Mouse (Mus musculus): Measurements from ENCODE around the gene Gmpr2. TPM values are rescaled to one million over a fixed set of nuclear protein-coding genes. Genes with fewer than 3 reads are reported as not detected.

The Gmpr2 gene
- polyA plus RNA-seq, 1 experiment from 2014 or later = 35.9 TPM

DNA sequence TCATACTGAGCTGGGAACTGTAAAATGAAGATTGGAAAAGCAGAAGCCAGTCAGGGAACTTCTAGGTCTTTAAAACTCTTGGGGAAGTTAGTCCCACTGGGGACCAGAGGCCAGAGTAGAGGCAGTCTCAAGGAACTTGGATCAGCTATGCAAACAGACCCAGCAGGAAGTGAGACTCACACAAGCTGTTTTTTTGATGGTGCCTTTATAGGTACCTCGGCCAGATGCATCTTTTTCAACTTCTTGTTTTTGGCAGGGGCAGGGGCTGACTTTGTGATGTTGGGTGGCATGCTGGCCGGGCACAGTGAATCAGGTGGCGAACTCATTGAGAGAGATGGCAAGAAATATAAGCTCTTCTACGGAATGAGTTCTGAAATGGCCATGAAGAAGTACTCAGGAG lies 5.9 kb downstream of the Gmpr2 start:
- ChIA-PET POLR2A (no interaction called here), CTCF (no interaction called here)
- no peak for DNase-seq (ENCODE audit: low read depth, low spot score)
- no peak for TF ChIP-seq CTCF (IDR thresholded peaks at IDR 0.05)
- H3K27me3 ChIP-seq = no peaks in the 10 kb centered on the region
- in situ Hi-C loops (cut with MboI; ENCODE audit: low pct_unique_long_range_greater_than_20kb) = no loop called here
- no peak for ATAC-seq

DNA sequence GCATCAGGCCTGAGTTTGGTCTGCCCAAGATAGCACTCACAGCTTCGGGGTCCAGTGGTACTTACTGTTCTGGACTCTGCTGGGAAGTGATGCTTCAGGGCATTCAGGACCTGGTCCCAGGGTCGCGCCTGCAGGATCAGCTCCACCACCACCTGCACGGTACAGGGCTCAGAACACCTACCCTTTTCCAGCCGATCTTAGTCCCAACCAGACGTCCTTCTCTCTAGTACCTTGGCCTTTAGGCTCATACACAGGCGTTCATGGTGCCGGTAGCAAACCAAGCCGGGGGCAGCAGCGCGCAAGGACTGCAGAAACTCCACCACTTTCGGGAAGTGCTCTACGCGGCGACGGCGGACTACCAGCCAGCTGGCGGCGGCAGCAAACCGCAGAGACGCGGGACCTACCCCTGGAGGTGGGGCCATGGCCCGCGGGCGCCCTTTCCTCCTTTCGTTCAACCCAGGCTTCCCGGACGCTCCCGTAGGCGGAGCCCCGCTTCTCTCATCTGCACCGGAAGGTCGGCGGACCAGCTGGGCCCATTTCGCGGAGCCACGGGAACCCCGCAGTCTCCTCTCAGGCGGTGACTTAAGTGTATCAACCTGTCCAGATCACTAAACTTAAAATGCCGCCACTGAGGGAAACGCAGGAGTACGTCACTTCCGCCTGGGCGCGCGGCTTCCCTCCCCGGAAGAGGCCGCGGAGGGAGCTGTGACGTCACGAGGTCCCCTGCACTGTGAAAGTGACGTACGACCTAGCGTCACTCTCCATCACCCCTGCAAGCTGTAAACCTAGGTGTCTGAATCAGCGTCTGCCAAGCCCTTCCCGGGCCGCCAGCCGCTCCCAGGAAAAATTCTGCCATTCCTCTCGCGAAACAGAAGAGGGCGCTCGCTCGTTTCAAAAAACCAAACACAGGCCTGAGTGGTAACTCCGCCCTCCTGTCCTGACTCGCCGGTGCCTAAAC lies 9.7 kb downstream of the Gmpr2 start, which contains the start of gene Tinf2:
TSS of gene Tinf2 (minus strand) at position 661 of the 958 bp plus-strand sequence.
- ChIA-PET CTCF (interaction anchor here (0.7 to 8.9 kb wide), 14 partner anchors 9 to 74 kb away, joined by 3 to 80 read pairs (median 4); partner anchors contain the start of genes Dhrs1, Nedd8 and Nop9), POLR2A (interaction anchor here (0.8 to 2.4 kb wide), 3 partner anchors 9 to 64 kb away, joined by 3 to 14 read pairs (median 6); partner anchors contain the start of genes Dhrs1 and Nop9)
- no peak for TF ChIP-seq CTCF (IDR thresholded peaks at IDR 0.05)
- DNase-seq (ENCODE audit: low read depth, low spot score) (peak; percentile 95), ATAC-seq (peak; percentile 84)
- H3K27me3 ChIP-seq = no peaks in the 10 kb centered on the region
- in situ Hi-C loops (cut with MboI; ENCODE audit: low pct_unique_long_range_greater_than_20kb) = loop anchor here (5.0 kb wide), 1 partner anchor 61 kb away; no protein-coding TSS in a partner anchor

DNA sequence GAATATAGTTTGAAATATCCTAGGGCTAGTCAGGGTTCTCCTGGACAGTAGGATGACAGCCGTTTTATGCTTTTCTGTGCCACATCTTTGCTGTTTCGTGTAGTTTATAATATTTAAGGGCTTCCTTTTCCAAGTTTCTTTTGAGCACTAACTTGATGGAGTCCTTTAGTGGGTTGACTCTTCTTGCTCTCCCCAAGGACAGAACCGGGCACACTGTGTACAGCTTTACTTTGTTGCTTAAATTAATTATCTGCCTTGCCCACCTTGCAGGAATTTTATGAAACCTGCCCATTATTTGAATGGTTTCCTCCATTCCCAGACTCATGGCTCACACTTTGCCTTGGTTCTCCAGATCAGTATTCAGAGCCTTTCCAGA lies 10.4 kb downstream of the Gmpr2 start:
- ChIA-PET POLR2A (interaction anchor here (0.8 to 2.4 kb wide), 2 partner anchors 9 to 63 kb away, joined by 3 to 14 read pairs; partner anchors contain the start of genes Dhrs1 and Nop9), CTCF (interaction anchor here (0.7 to 8.9 kb wide), 16 partner anchors 10 to 74 kb away, joined by 3 to 80 read pairs (median 4); partner anchors contain the start of genes Dhrs1, Nedd8 and Nop9)
- TF ChIP-seq CTCF (IDR thresholded peaks at IDR 0.05) = no peak
- H3K27me3 ChIP-seq = no peaks in the 10 kb centered on the region
- no peak for ATAC-seq
- no peak for DNase-seq (ENCODE audit: low read depth, low spot score)
- in situ Hi-C loops (cut with MboI; ENCODE audit: low pct_unique_long_range_greater_than_20kb) = loop anchor here (5.0 kb wide), 1 partner anchor 60 kb away; no protein-coding TSS in a partner anchor

DNA sequence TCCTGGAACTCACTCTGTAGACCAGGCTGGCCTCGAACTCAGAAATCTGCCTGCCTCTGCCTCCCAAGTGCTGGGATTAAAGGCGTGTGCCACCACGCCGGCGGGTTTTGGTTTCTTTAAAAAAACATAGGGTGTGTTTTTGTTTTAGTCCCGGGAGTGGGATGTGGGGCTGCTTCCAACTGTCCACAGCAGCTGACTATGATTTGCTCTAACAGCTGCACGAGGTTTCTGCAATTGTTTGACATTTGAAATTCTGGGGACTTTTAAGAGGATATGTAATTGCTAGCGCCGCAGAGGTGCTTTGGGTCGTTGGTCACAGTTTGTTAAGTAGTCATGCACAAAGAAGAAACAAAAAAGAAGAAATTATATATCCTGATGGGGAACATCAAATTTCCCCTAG lies 17.7 kb downstream of the Gmpr2 start:
- TF ChIP-seq CTCF (IDR thresholded peaks at IDR 0.05) = no peak
- no peaks in the 10 kb centered on the region for H3K27me3 ChIP-seq
- CTCF ChIA-PET = interaction anchor here (0.7 kb wide), 1 partner anchor 33 kb away, joined by 3 read pairs; the partner anchor contains the start of gene Rabggta
- POLR2A ChIA-PET = no interaction called here
- no peak for DNase-seq (ENCODE audit: low read depth, low spot score)
- in situ Hi-C loops (cut with MboI; ENCODE audit: low pct_unique_long_range_greater_than_20kb) = no loop called here
- ATAC-seq = no peak

DNA sequence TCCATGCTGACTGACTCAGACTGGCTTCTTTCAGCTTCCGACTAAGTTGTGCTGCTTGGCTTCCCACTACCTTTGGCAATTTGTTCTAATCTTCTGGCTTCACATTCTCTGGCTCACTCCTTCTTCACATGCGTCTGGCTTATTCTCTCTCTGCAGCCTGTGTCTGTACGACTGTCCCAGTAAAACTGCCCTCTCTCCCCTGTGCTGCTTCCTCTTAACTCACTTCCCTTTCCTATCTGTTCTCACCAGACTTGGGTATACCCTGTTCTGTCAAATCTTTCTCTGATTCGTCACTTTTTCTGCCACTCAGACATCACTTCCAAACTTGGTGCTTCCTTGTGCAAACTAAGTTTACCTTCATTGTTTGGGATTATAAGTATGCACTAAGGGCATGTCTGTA lies 25.5 kb downstream of the Gmpr2 start:
- in situ Hi-C loops (cut with MboI; ENCODE audit: low pct_unique_long_range_greater_than_20kb) = no loop called here
- ATAC-seq = no peak
- ChIA-PET POLR2A (no interaction called here), CTCF (interaction anchor here (1.1 to 1.4 kb wide), 2 partner anchors 11 to 37 kb away, joined by 3 read pairs; no protein-coding TSS in a partner anchor)
- DNase-seq (ENCODE audit: low read depth, low spot score) = no peak
- H3K27me3 ChIP-seq = no peaks in the 10 kb centered on the region
- TF ChIP-seq CTCF (IDR thresholded peaks at IDR 0.05) = no peak

DNA sequence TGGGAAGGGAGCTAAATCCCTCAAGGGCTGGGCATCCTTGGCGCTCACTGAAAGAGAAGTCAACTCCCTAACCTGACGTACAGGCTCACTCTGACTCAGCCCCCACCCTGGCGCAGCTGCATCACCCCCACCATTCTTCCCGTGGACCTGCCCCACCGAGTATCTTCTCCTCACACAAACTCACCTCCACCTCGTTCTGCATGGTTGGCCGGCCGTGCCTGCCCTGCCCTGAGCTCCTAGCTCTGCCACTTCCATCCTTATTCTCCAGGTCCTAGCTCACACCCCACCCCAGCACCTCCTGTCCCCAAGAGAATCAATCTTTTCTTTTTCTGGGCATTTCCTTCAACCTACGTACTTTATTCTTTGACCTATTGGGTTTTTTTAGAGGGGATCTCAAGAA lies 29.4 kb downstream of the Gmpr2 start:
- no peaks in the 10 kb centered on the region for H3K27me3 ChIP-seq
- ATAC-seq = no peak
- ChIA-PET CTCF (interaction anchor here (1.6 to 1.8 kb wide), 2 partner anchors 11 to 19 kb away, joined by 4 to 5 read pairs; partner anchors contain the start of gene Tinf2), POLR2A (interaction anchor here (1.3 to 1.4 kb wide), 2 partner anchors 12 to 15 kb away, joined by 3 read pairs; partner anchors contain the start of gene Tgm1)
- no peak for DNase-seq (ENCODE audit: low read depth, low spot score)
- TF ChIP-seq CTCF (IDR thresholded peaks at IDR 0.05) = no peak
- in situ Hi-C loops (cut with MboI; ENCODE audit: low pct_unique_long_range_greater_than_20kb) = no loop called here

DNA sequence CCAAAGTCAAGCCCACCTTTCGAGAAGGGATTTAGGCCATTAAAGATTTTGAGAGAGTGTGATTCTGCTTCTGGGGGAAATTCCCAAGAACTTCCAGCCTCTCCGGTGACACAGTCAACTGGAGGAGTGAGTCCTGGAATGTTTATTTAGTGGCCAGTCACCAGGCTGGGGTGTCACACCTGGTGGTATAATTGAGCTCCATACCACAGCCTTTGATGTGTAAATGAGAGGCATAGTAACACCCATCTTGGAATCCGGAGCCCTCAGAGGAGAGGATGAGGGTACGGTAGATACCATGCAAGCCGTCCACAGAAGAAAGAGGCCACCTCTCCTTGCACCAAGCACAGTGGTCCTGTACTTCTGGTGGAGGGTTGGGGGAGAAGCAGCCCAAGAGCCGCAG lies 31.0 kb downstream of the Gmpr2 start:
- ATAC-seq (no peak), DNase-seq (ENCODE audit: low read depth, low spot score) (no peak)
- POLR2A ChIA-PET = no interaction called here
- CTCF ChIA-PET = interaction anchor here (1.6 kb wide), 1 partner anchor 21 kb away, joined by 5 read pairs; the partner anchor contains the start of gene Tinf2
- in situ Hi-C loops (cut with MboI; ENCODE audit: low pct_unique_long_range_greater_than_20kb) = no loop called here
- H3K27me3 ChIP-seq = no peaks in the 10 kb centered on the region
- no peak for TF ChIP-seq CTCF (IDR thresholded peaks at IDR 0.05)

DNA sequence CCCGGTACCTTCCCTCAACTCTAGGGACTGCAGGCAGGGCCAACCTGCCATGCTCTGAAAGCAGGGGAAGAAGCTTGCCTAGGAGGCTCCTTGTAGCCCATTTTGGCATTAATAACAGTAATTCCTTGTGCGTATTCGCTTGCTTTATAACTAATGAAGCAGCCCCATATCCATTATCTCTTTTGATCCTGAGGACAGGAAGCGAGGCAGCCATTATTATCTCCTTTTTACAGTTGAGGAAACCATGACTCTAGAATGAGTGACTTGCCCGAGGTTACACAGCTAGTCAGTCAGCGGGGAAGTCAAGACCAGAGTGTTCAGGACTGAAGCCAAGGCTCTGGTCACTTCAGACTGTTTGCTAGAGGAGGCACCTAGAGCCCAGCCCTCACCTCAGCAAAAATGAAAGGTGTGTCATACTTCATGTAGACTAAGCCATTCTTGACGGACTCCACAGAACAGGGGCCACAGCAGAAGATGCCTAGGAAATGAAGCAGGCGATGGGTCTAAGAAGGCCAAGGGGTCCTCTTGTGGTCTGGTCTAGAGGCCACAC lies 34.4 kb downstream of the Gmpr2 start:
- in situ Hi-C loops (cut with MboI; ENCODE audit: low pct_unique_long_range_greater_than_20kb) = no loop called here
- ATAC-seq (no peak), DNase-seq (ENCODE audit: low read depth, low spot score) (no peak)
- ChIA-PET POLR2A (no interaction called here), CTCF (no interaction called here)
- H3K27me3 ChIP-seq = no peaks in the 10 kb centered on the region
- TF ChIP-seq CTCF (IDR thresholded peaks at IDR 0.05) = no peak

DNA sequence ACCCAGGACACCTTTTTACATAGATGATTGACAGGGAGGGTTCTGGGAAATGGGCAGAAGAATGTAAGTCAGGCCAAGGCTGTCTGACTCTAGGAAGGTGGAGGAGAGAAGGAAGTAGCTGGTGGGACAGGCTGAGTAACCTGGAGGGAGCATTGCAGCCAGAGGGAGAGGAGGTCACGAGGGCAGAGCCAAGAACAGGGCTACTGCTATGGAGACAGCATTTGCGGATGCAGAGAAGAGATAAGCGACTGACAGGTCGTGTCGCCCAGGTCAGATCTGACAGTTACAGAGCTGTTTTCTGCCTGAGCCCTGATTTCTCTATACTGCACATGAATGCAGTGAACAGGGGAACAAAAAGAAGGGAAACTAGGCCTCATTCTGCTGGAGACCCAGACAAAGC lies 35.7 kb downstream of the Gmpr2 start:
- in situ Hi-C loops (cut with MboI; ENCODE audit: low pct_unique_long_range_greater_than_20kb) = no loop called here
- H3K27me3 ChIP-seq = no peaks in the 10 kb centered on the region
- CTCF ChIA-PET = interaction anchor here (0.7 kb wide), 1 partner anchor 14 kb away, joined by 3 read pairs; the partner anchor contains the start of gene Rabggta
- DNase-seq (ENCODE audit: low read depth, low spot score) (no peak), ATAC-seq (no peak)
- POLR2A ChIA-PET = no interaction called here
- no peak for TF ChIP-seq CTCF (IDR thresholded peaks at IDR 0.05)

DNA sequence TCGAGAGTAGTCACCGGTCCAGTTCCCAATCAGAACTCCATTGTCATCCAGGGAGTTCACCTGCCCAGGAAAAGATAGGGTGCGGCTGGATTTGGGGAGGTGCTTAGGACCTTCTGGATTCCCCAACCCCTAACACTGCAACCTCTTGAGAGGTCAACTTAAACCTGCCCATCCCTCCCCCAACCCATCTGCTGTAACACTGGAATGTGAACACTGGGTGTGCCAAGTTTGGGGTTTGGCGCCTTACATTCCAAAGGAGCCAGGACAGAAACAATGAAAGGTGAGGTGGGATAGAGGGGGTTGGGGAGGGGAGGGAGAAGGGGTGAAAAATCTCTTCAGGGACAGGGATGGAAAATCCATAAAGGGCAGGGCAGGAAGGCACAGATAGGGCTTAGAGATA lies 37.8 kb downstream of the Gmpr2 start:
- TF ChIP-seq CTCF (IDR thresholded peaks at IDR 0.05) = no peak
- POLR2A ChIA-PET = no interaction called here
- CTCF ChIA-PET = no interaction called here
- no peaks in the 10 kb centered on the region for H3K27me3 ChIP-seq
- in situ Hi-C loops (cut with MboI; ENCODE audit: low pct_unique_long_range_greater_than_20kb) = no loop called here
- DNase-seq (ENCODE audit: low read depth, low spot score) (no peak), ATAC-seq (no peak)

Measured in Patski (cell line).